Mouse (Mus musculus) small intestine, adult 2 months (tissue): Measurements from ENCODE around the gene Cped1.

Source experiments
- CTCF ChIP-seq: fragments of 200-500 bp; IDR thresholded peaks from 2 replicates; pipeline ENCODE4 v1.5.1; 2012; ENCODE audit warnings: low read depth, mild to moderate bottlenecking, control low read depth, inconsistent platforms, low read length, moderate library complexity, mixed read lengths; ENCODE audit not compliant: insufficient replicate concordance, insufficient read length; ENCODE audit errors: extremely low read depth
- POLR2A ChIP-seq: fragments of 200-500 bp; IDR thresholded peaks from 2 replicates; pipeline ENCODE4 v1.6.1; 2012; ENCODE audit warnings: low read depth, mild to moderate bottlenecking, control low read depth, inconsistent platforms, low read length, moderate library complexity

GRCm38 (mm10) chr6:22258784-22259183, 273.1 kb downstream of the Cped1 start:
- TF ChIP-seq CTCF = no peak
- TF ChIP-seq POLR2A = no peak
